Mouse (Mus musculus): ENCODE results near the gene Sctr.

- no peak for TF ChIP-seq E2F4 (IDR thresholded peaks at IDR 0.05; ENCODE audit: insufficient read depth)
- TF ChIP-seq POLR2A (IDR thresholded peaks at IDR 0.05; ENCODE audit: insufficient read length, low read depth): no peak
- no peak for TF ChIP-seq MAX (IDR thresholded peaks at IDR 0.05; ENCODE audit: low read depth)
Measured at GRCm38 (mm10) chr1:120047325-120047724, 40.6 kb downstream of the Sctr start.

Data from myocyte (in vitro differentiated cells).